Mouse (Mus musculus): ENCODE measurements around the gene Stard13.

The Stard13 gene

GRCm38 (mm10) chr5:151181288-151181687, 52.3 kb downstream of the Stard13 start:
- DNase-seq (ENCODE audit: low read depth, low spot score) = no peak

- no peak for DNase-seq (ENCODE audit: low read depth, low spot score)
Measured at GRCm38 (mm10) chr5:151180176-151180785, 53.4 kb downstream of the Stard13 start.

- DNase-seq (ENCODE audit: low read depth, low spot score) = no peak
Measured at GRCm38 (mm10) chr5:151177171-151177570, 56.5 kb downstream of the Stard13 start.

GRCm38 (mm10) chr5:151175897-151176313, 57.7 kb downstream of the Stard13 start:
- no peak for DNase-seq (ENCODE audit: low read depth, low spot score)

- DNase-seq (ENCODE audit: low read depth, low spot score) = no peak
Measured at GRCm38 (mm10) chr5:151174485-151175460, 58.9 kb downstream of the Stard13 start.

- DNase-seq (ENCODE audit: low read depth, low spot score) = no peak
Measured at GRCm38 (mm10) chr5:151173774-151174173, 59.9 kb downstream of the Stard13 start.

GRCm38 (mm10) chr5:151170168-151170750, 63.4 kb downstream of the Stard13 start:
- no peak for DNase-seq (ENCODE audit: low read depth, low spot score)

- DNase-seq (ENCODE audit: low read depth, low spot score) = no peak
Measured at GRCm38 (mm10) chr5:151168191-151168590, 65.4 kb downstream of the Stard13 start.

GRCm38 (mm10) chr5:151167641-151168040, 66.0 kb downstream of the Stard13 start:
- no peak for DNase-seq (ENCODE audit: low read depth, low spot score)

GRCm38 (mm10) chr5:151166266-151166665, 67.4 kb downstream of the Stard13 start:
- DNase-seq (ENCODE audit: low read depth, low spot score) = no peak

GRCm38 (mm10) chr5:151165381-151166016, 68.1 kb downstream of the Stard13 start:
- no peak for DNase-seq (ENCODE audit: low read depth, low spot score)

GRCm38 (mm10) chr5:151164815-151165214, 68.8 kb downstream of the Stard13 start:
- DNase-seq (ENCODE audit: low read depth, low spot score) = no peak

GRCm38 (mm10) chr5:151162642-151163041, 71.0 kb downstream of the Stard13 start:
- DNase-seq (ENCODE audit: low read depth, low spot score) = no peak

GRCm38 (mm10) chr5:151155247-151155646, 78.4 kb downstream of the Stard13 start:
- DNase-seq (ENCODE audit: low read depth, low spot score) = no peak

GRCm38 (mm10) chr5:151154780-151155179, 78.9 kb downstream of the Stard13 start:
- DNase-seq (ENCODE audit: low read depth, low spot score) = no peak

GRCm38 (mm10) chr5:151154030-151154429, 79.6 kb downstream of the Stard13 start:
- no peak for DNase-seq (ENCODE audit: low read depth, low spot score)

GRCm38 (mm10) chr5:151151549-151151948, 82.1 kb downstream of the Stard13 start:
- no peak for DNase-seq (ENCODE audit: low read depth, low spot score)

- no peak for DNase-seq (ENCODE audit: low read depth, low spot score)
Measured at GRCm38 (mm10) chr5:151149509-151149908, 84.1 kb downstream of the Stard13 start.

GRCm38 (mm10) chr5:151148079-151148478, 85.6 kb downstream of the Stard13 start:
- DNase-seq (ENCODE audit: low read depth, low spot score) = no peak

- DNase-seq (ENCODE audit: low read depth, low spot score) = no peak
Measured at GRCm38 (mm10) chr5:151145807-151146206, 87.8 kb downstream of the Stard13 start.

- no peak for DNase-seq (ENCODE audit: low read depth, low spot score)
Measured at GRCm38 (mm10) chr5:151143955-151144354, 89.7 kb downstream of the Stard13 start.

Measured in telencephalon, adult 2 months (tissue).